Mouse (Mus musculus): ENCODE measurements around the gene Tsr2. TPM values are rescaled to one million over a fixed set of nuclear protein-coding genes. Genes with fewer than 3 reads are reported as not detected.

Gene Tsr2
- polyA plus RNA-seq, 1 experiment from 2014 or later, result 28.4 TPM

GRCm38 (mm10) chrX:151076941-151077485 lies 19.3 kb downstream of the Tsr2 start:
- no peak overlapping the region for H3K9ac ChIP-seq (ENCODE audit: low read length)
- H3K27ac ChIP-seq (ENCODE audit: low read length), result no peak overlapping the region
- H3K4me3 ChIP-seq (replicated peaks; ENCODE audit: low read length), result no peak overlapping the region
- 71% methylated on average over 4 of the region's 4 CpGs for WGBS
- no peaks in the 10 kb centered on the region for H3K4me1 ChIP-seq (ENCODE audit: control insufficient read depth, insufficient read depth, low read length)
- H3K27me3 ChIP-seq (ENCODE audit: control insufficient read depth, insufficient read depth, low read length), result no peaks in the 10 kb centered on the region
- H3K9me3 ChIP-seq (replicated peaks; ENCODE audit: control insufficient read depth, low read length), result no peaks in the 10 kb centered on the region
- no peaks in the 10 kb centered on the region; the same call in 1 of the 2 replicates for H3K36me3 ChIP-seq (ENCODE audit: control insufficient read depth, insufficient read depth, low read length)
- no peak for ATAC-seq (ENCODE audit: insufficient read depth, low FRiP score)
- H3K4me2 ChIP-seq (ENCODE audit: low read depth, low read length), result no peak overlapping the region

GRCm38 (mm10) chrX:151076007-151076406 lies 20.3 kb downstream of the Tsr2 start:
- no peaks in the 10 kb centered on the region for H3K4me1 ChIP-seq (ENCODE audit: control insufficient read depth, insufficient read depth, low read length)
- 85% methylated on average over 5 of the region's 5 CpGs for WGBS
- no peak overlapping the region for H3K4me2 ChIP-seq (ENCODE audit: low read depth, low read length)
- H3K9me3 ChIP-seq (replicated peaks; ENCODE audit: control insufficient read depth, low read length), result no peaks in the 10 kb centered on the region
- ATAC-seq (ENCODE audit: insufficient read depth, low FRiP score), result no peak
- H3K27me3 ChIP-seq (ENCODE audit: control insufficient read depth, insufficient read depth, low read length), result no peaks in the 10 kb centered on the region
- no peaks in the 10 kb centered on the region; the same call in 1 of the 2 replicates for H3K36me3 ChIP-seq (ENCODE audit: control insufficient read depth, insufficient read depth, low read length)
- no peak overlapping the region for H3K9ac ChIP-seq (ENCODE audit: low read length)
- H3K4me3 ChIP-seq (replicated peaks; ENCODE audit: low read length), result no peak overlapping the region
- H3K27ac ChIP-seq (ENCODE audit: low read length), result no peak overlapping the region

GRCm38 (mm10) chrX:151067876-151068275 lies 28.5 kb downstream of the Tsr2 start:
- 92% methylated on average over 5 of the region's 5 CpGs for WGBS
- Histone ChIP-seq H3K27ac (ENCODE audit: low read length) (no peak overlapping the region), H3K4me2 (ENCODE audit: low read depth, low read length) (no peak overlapping the region), H3K9me3 (replicated peaks; ENCODE audit: control insufficient read depth, low read length) (no peaks in the 10 kb centered on the region), H3K4me1 (ENCODE audit: control insufficient read depth, insufficient read depth, low read length) (no peaks in the 10 kb centered on the region), H3K4me3 (replicated peaks; ENCODE audit: low read length) (no peak overlapping the region), H3K27me3 (ENCODE audit: control insufficient read depth, insufficient read depth, low read length) (no peaks in the 10 kb centered on the region), H3K9ac (ENCODE audit: low read length) (no peak overlapping the region), H3K36me3 (ENCODE audit: control insufficient read depth, insufficient read depth, low read length) (no peaks in the 10 kb centered on the region)
- no peak for ATAC-seq (ENCODE audit: insufficient read depth, low FRiP score)

- H3K4me1 ChIP-seq (ENCODE audit: control insufficient read depth, insufficient read depth, low read length), result no peaks in the 10 kb centered on the region
- no peak overlapping the region for H3K4me3 ChIP-seq (replicated peaks; ENCODE audit: low read length)
- 90% methylated on average over 7 of the region's 7 CpGs for WGBS
- no peaks in the 10 kb centered on the region for H3K27me3 ChIP-seq (ENCODE audit: control insufficient read depth, insufficient read depth, low read length)
- H3K9ac ChIP-seq (ENCODE audit: low read length), result no peak overlapping the region
- H3K9me3 ChIP-seq (replicated peaks; ENCODE audit: control insufficient read depth, low read length), result no peaks in the 10 kb centered on the region
- no peak overlapping the region for H3K27ac ChIP-seq (ENCODE audit: low read length)
- no peak overlapping the region for H3K4me2 ChIP-seq (ENCODE audit: low read depth, low read length)
- ATAC-seq (ENCODE audit: insufficient read depth, low FRiP score), result no peak
- H3K36me3 ChIP-seq (ENCODE audit: control insufficient read depth, insufficient read depth, low read length), result no peaks in the 10 kb centered on the region
These were observed 30.2 kb downstream of the Tsr2 start for GRCm38 (mm10) chrX:151066071-151066666.

- Histone ChIP-seq H3K4me3 (replicated peaks; ENCODE audit: low read length) (no peak overlapping the region), H3K4me1 (ENCODE audit: control insufficient read depth, insufficient read depth, low read length) (no peaks in the 10 kb centered on the region), H3K27ac (ENCODE audit: low read length) (no peak overlapping the region), H3K36me3 (ENCODE audit: control insufficient read depth, insufficient read depth, low read length) (no peaks in the 10 kb centered on the region), H3K27me3 (ENCODE audit: control insufficient read depth, insufficient read depth, low read length) (no peaks in the 10 kb centered on the region), H3K9me3 (replicated peaks; ENCODE audit: control insufficient read depth, low read length) (no peaks in the 10 kb centered on the region), H3K9ac (ENCODE audit: low read length) (no peak overlapping the region), H3K4me2 (ENCODE audit: low read depth, low read length) (no peak overlapping the region)
- no peak for ATAC-seq (ENCODE audit: insufficient read depth, low FRiP score)
- 61% methylated on average over 3 of the region's 3 CpGs for WGBS
These were observed 34.6 kb downstream of the Tsr2 start for GRCm38 (mm10) chrX:151061615-151062299.

- H3K4me3 ChIP-seq (replicated peaks; ENCODE audit: low read length), result no peak overlapping the region
- H3K27me3 ChIP-seq (ENCODE audit: control insufficient read depth, insufficient read depth, low read length), result no peaks in the 10 kb centered on the region
- WGBS, result 67% methylated on average over 1 of the region's 1 CpGs
- no peak overlapping the region for H3K4me2 ChIP-seq (ENCODE audit: low read depth, low read length)
- no peaks in the 10 kb centered on the region for H3K36me3 ChIP-seq (ENCODE audit: control insufficient read depth, insufficient read depth, low read length)
- H3K27ac ChIP-seq (ENCODE audit: low read length), result 0 out of 2 replicates have a peak overlapping the region, but pooled peaks have one; percentile 27
- H3K9ac ChIP-seq (ENCODE audit: low read length), result no peak overlapping the region
- no peak for ATAC-seq (ENCODE audit: insufficient read depth, low FRiP score)
- peaks cover 3% of the 10 kb centered on the region; the same call in 1 of the 2 replicates for H3K4me1 ChIP-seq (ENCODE audit: control insufficient read depth, insufficient read depth, low read length)
- H3K9me3 ChIP-seq (replicated peaks; ENCODE audit: control insufficient read depth, low read length), result no peaks in the 10 kb centered on the region
These were observed 37.0 kb downstream of the Tsr2 start for GRCm38 (mm10) chrX:151059346-151059745.

- 36% methylated on average over 1 of the region's 1 CpGs for WGBS
- H3K4me3 ChIP-seq (replicated peaks; ENCODE audit: low read length), result no peak overlapping the region
- no peak overlapping the region for H3K9ac ChIP-seq (ENCODE audit: low read length)
- peak overlapping the region; percentile 38 for H3K27ac ChIP-seq (ENCODE audit: low read length)
- no peaks in the 10 kb centered on the region for H3K36me3 ChIP-seq (ENCODE audit: control insufficient read depth, insufficient read depth, low read length)
- no peaks in the 10 kb centered on the region for H3K9me3 ChIP-seq (replicated peaks; ENCODE audit: control insufficient read depth, low read length)
- H3K27me3 ChIP-seq (ENCODE audit: control insufficient read depth, insufficient read depth, low read length), result no peaks in the 10 kb centered on the region; the same call in 1 of the 2 replicates
- no peak overlapping the region for H3K4me2 ChIP-seq (ENCODE audit: low read depth, low read length)
- H3K4me1 ChIP-seq (ENCODE audit: control insufficient read depth, insufficient read depth, low read length), result peaks cover 9% of the 10 kb centered on the region
- peak; percentile 83 for ATAC-seq (ENCODE audit: insufficient read depth, low FRiP score)
These were observed 40.8 kb downstream of the Tsr2 start for GRCm38 (mm10) chrX:151055559-151055958.

- Histone ChIP-seq H3K4me3 (replicated peaks; ENCODE audit: low read length) (no peak overlapping the region), H3K27me3 (ENCODE audit: control insufficient read depth, insufficient read depth, low read length) (no peaks in the 10 kb centered on the region; the same call in 1 of the 2 replicates), H3K27ac (ENCODE audit: low read length) (no peak overlapping the region), H3K4me1 (ENCODE audit: control insufficient read depth, insufficient read depth, low read length) (peaks cover 9% of the 10 kb centered on the region), H3K36me3 (ENCODE audit: control insufficient read depth, insufficient read depth, low read length) (no peaks in the 10 kb centered on the region), H3K9ac (ENCODE audit: low read length) (no peak overlapping the region), H3K4me2 (ENCODE audit: low read depth, low read length) (peak overlapping the region; percentile 27; the same call in 1 of the 2 replicates), H3K9me3 (replicated peaks; ENCODE audit: control insufficient read depth, low read length) (no peaks in the 10 kb centered on the region)
- WGBS, result 52% methylated on average over 5 of the region's 6 CpGs
- ATAC-seq (ENCODE audit: insufficient read depth, low FRiP score), result no peak
These were observed 41.9 kb downstream of the Tsr2 start for GRCm38 (mm10) chrX:151054489-151054888.

- H3K4me1 ChIP-seq (ENCODE audit: control insufficient read depth, insufficient read depth, low read length), result peaks cover 9% of the 10 kb centered on the region
- no peaks in the 10 kb centered on the region for H3K36me3 ChIP-seq (ENCODE audit: control insufficient read depth, insufficient read depth, low read length)
- ATAC-seq (ENCODE audit: insufficient read depth, low FRiP score), result no peak
- H3K9me3 ChIP-seq (replicated peaks; ENCODE audit: control insufficient read depth, low read length), result no peaks in the 10 kb centered on the region
- H3K4me3 ChIP-seq (replicated peaks; ENCODE audit: low read length), result no peak overlapping the region
- no peaks in the 10 kb centered on the region; the same call in 1 of the 2 replicates for H3K27me3 ChIP-seq (ENCODE audit: control insufficient read depth, insufficient read depth, low read length)
- WGBS, result 75% methylated on average over 7 of the region's 7 CpGs
- no peak overlapping the region for H3K27ac ChIP-seq (ENCODE audit: low read length)
- H3K4me2 ChIP-seq (ENCODE audit: low read depth, low read length), result no peak overlapping the region
- no peak overlapping the region for H3K9ac ChIP-seq (ENCODE audit: low read length)
These were observed 46.0 kb downstream of the Tsr2 start for GRCm38 (mm10) chrX:151050337-151050736.

Measured in stomach, embryonic 16.5 days (tissue).